Mouse (Mus musculus) heart, embryonic 12.5 days (tissue): ENCODE results near the gene D17Wsu92e. TPM values are rescaled to one million over a fixed set of nuclear protein-coding genes. Genes with fewer than 3 reads are reported as not detected.

Experiments used
- ATAC-seq: fragments of 200-750 bp; cut with Nextera tagmentation; 2 replicates; pipeline ENCODE4 v1.8.0; 2017; ENCODE audit warnings: moderate TSS enrichment, moderate library complexity; ENCODE audit not compliant: insufficient number of reproducible peaks, low FRiP score
- H3K27ac ChIP-seq: fragments of 300-500 bp; sonication (generic); 2 replicates; pipeline ENCODE4 v1.5.1; 2016; ENCODE audit warnings: mild to moderate bottlenecking, moderate library complexity; ENCODE audit not compliant: poor library complexity, severe bottlenecking
- H3K27me3 ChIP-seq: fragments of 300-500 bp; sonication (generic); replicated peaks from 2 replicates; pipeline ENCODE4 v1.6.1; 2016; ENCODE audit warnings: mild to moderate bottlenecking, moderate library complexity
- H3K36me3 ChIP-seq: fragments of 300-500 bp; sonication (generic); 2 replicates; pipeline ENCODE4 v1.6.1; 2016; ENCODE audit warnings: mild to moderate bottlenecking, moderate library complexity
- H3K4me1 ChIP-seq: fragments of 300-500 bp; sonication (generic); replicated peaks from 2 replicates; pipeline ENCODE4 v1.6.1; 2016; ENCODE audit warnings: mild to moderate bottlenecking
- H3K4me2 ChIP-seq: fragments of 300-500 bp; sonication (generic); 2 replicates; pipeline ENCODE4 v1.6.1; 2016; ENCODE audit warnings: mild to moderate bottlenecking, moderate library complexity
- H3K4me3 ChIP-seq: fragments of 300-500 bp; sonication (generic); 2 replicates; pipeline ENCODE4 v1.5.1; 2016; ENCODE audit warnings: mild to moderate bottlenecking
- H3K9ac ChIP-seq: fragments of 300-500 bp; sonication (generic); 2 replicates; pipeline ENCODE4 v1.6.1; 2016; ENCODE audit warnings: mild to moderate bottlenecking, moderate library complexity
- H3K9me3 ChIP-seq: fragments of 300-500 bp; sonication (generic); replicated peaks from 2 replicates; pipeline ENCODE4 v1.6.1; 2016; ENCODE audit warnings: mild to moderate bottlenecking, moderate library complexity
- WGBS: fragments of 180-500 bp; shearing (Covaris S2); methylation state at CpG from one replicate; pipeline ENCODE4 v1.1.7; 2016; 5-methylcytosine and 5-hydroxymethylcytosine counted together
- polyA plus RNA-seq: library from polyadenylated mRNA; unstranded; fragments of >200 nt; fragmentation: Nextera tagmentation; extraction: Ambion mirVana; gene quantifications from 2 replicates; pipeline ENCODE4 v1.2.1, GENCODE M21; 2016

D17Wsu92e gene
- polyA plus RNA-seq, 1 experiment from 2014 or later = 15.1 TPM

GRCm38 (mm10) chr17:27821407-27822338 lies 1.2 kb upstream of the D17Wsu92e start:
- no peaks in the 10 kb centered on the region for H3K36me3 ChIP-seq
- peak overlapping the region; percentile 80 for H3K27ac ChIP-seq
- peak overlapping the region; percentile 84 for H3K4me3 ChIP-seq
- H3K4me1 ChIP-seq = peaks cover 37% of the 10 kb centered on the region
- WGBS = 54% methylated on average over 9 of the region's 9 CpGs
- peak overlapping the region; percentile 75; the same call in 1 of the 2 replicates for H3K9ac ChIP-seq
- H3K9me3 ChIP-seq = no peaks in the 10 kb centered on the region
- H3K27me3 ChIP-seq = no peaks in the 10 kb centered on the region
- no peak for ATAC-seq
- H3K4me2 ChIP-seq = peak overlapping the region; percentile 97

- Histone ChIP-seq H3K27ac (peak overlapping the region; percentile 85), H3K4me1 (peaks cover 31% of the 10 kb centered on the region), H3K9me3 (no peaks in the 10 kb centered on the region), H3K27me3 (no peaks in the 10 kb centered on the region), H3K4me2 (peak overlapping the region; percentile 97), H3K4me3 (peak overlapping the region; percentile 84), H3K36me3 (no peaks in the 10 kb centered on the region), H3K9ac (peak overlapping the region; percentile 94)
- peak; percentile 83 for ATAC-seq
- under 1% methylated on average over 58 of the region's 62 CpGs for WGBS
These were observed 379 bp downstream of the D17Wsu92e start for GRCm38 (mm10) chr17:27819971-27820567.

GRCm38 (mm10) chr17:27819521-27819970 lies 902 bp downstream of the D17Wsu92e start:
- Histone ChIP-seq H3K4me3 (peak overlapping the region; percentile 84), H3K27ac (peak overlapping the region; percentile 85), H3K9me3 (no peaks in the 10 kb centered on the region), H3K4me2 (peak overlapping the region; percentile 97), H3K27me3 (no peaks in the 10 kb centered on the region), H3K9ac (peak overlapping the region; percentile 94), H3K36me3 (no peaks in the 10 kb centered on the region), H3K4me1 (peaks cover 31% of the 10 kb centered on the region)
- WGBS = under 1% methylated on average over 20 of the region's 20 CpGs
- ATAC-seq = no peak

GRCm38 (mm10) chr17:27819011-27819410 lies 1.4 kb downstream of the D17Wsu92e start:
- peak overlapping the region; percentile 97 for H3K4me2 ChIP-seq
- 18% methylated on average over 7 of the region's 7 CpGs for WGBS
- H3K36me3 ChIP-seq = no peaks in the 10 kb centered on the region
- H3K27me3 ChIP-seq = no peaks in the 10 kb centered on the region
- H3K4me3 ChIP-seq = peak overlapping the region; percentile 84
- no peak for ATAC-seq
- H3K9me3 ChIP-seq = no peaks in the 10 kb centered on the region
- H3K4me1 ChIP-seq = peaks cover 31% of the 10 kb centered on the region
- peak overlapping the region; percentile 94 for H3K9ac ChIP-seq
- peak overlapping the region; percentile 85 for H3K27ac ChIP-seq

GRCm38 (mm10) chr17:27814606-27815005 lies 5.8 kb downstream of the D17Wsu92e start:
- Histone ChIP-seq H3K27me3 (no peaks in the 10 kb centered on the region), H3K27ac (no peak overlapping the region), H3K9me3 (no peaks in the 10 kb centered on the region), H3K9ac (no peak overlapping the region), H3K4me2 (no peak overlapping the region), H3K4me3 (no peak overlapping the region), H3K4me1 (peaks cover 46% of the 10 kb centered on the region), H3K36me3 (no peaks in the 10 kb centered on the region)
- ATAC-seq = no peak

GRCm38 (mm10) chr17:27811980-27812379 lies 8.5 kb downstream of the D17Wsu92e start:
- 64% methylated on average over 3 of the region's 3 CpGs for WGBS
- peak overlapping the region; percentile 14 for H3K27ac ChIP-seq
- H3K4me3 ChIP-seq = no peak overlapping the region

GRCm38 (mm10) chr17:27810569-27811331 lies 9.7 kb downstream of the D17Wsu92e start:
- WGBS = 75% methylated on average over 16 of the region's 16 CpGs
- peaks cover 53% of the 10 kb centered on the region for H3K4me1 ChIP-seq
- H3K4me3 ChIP-seq = no peak overlapping the region
- H3K4me2 ChIP-seq = no peak overlapping the region
- ATAC-seq = no peak
- H3K36me3 ChIP-seq = no peaks in the 10 kb centered on the region
- H3K27me3 ChIP-seq = no peaks in the 10 kb centered on the region
- H3K9me3 ChIP-seq = no peaks in the 10 kb centered on the region
- no peak overlapping the region for H3K9ac ChIP-seq
- H3K27ac ChIP-seq = 0 out of 2 replicates have a peak overlapping the region, but pooled peaks have one; percentile 14

More at GRCm38 (mm10) chr17:27811980-27812379, 8.5 kb downstream of the D17Wsu92e start:
- Histone ChIP-seq H3K27me3 (no peaks in the 10 kb centered on the region), H3K4me1 (peaks cover 42% of the 10 kb centered on the region), H3K9ac (no peak overlapping the region), H3K36me3 (no peaks in the 10 kb centered on the region), H3K4me2 (no peak overlapping the region), H3K9me3 (no peaks in the 10 kb centered on the region)
- ATAC-seq = no peak

GRCm38 (mm10) chr17:27807542-27808078 lies 12.8 kb downstream of the D17Wsu92e start:
- ATAC-seq = no peak
- H3K27ac ChIP-seq = no peak overlapping the region
- H3K9ac ChIP-seq = no peak overlapping the region
- WGBS = 66% methylated on average over 2 of the region's 2 CpGs
- H3K9me3 ChIP-seq = no peaks in the 10 kb centered on the region
- H3K4me3 ChIP-seq = no peak overlapping the region
- H3K36me3 ChIP-seq = no peaks in the 10 kb centered on the region
- no peak overlapping the region for H3K4me2 ChIP-seq
- peaks cover 66% of the 10 kb centered on the region for H3K4me1 ChIP-seq
- H3K27me3 ChIP-seq = no peaks in the 10 kb centered on the region

GRCm38 (mm10) chr17:27804803-27805770 lies 15.4 kb downstream of the D17Wsu92e start:
- H3K27ac ChIP-seq = no peak overlapping the region
- H3K4me3 ChIP-seq = no peak overlapping the region
- no peaks in the 10 kb centered on the region for H3K36me3 ChIP-seq
- no peaks in the 10 kb centered on the region for H3K27me3 ChIP-seq
- 0 out of 2 replicates have a peak overlapping the region, but pooled peaks have one; percentile 7 for H3K9ac ChIP-seq
- WGBS = 71% methylated on average over 10 of the region's 10 CpGs
- H3K9me3 ChIP-seq = no peaks in the 10 kb centered on the region
- H3K4me1 ChIP-seq = peaks cover 49% of the 10 kb centered on the region
- no peak for ATAC-seq
- H3K4me2 ChIP-seq = no peak overlapping the region
